Mouse (Mus musculus): ENCODE results near the gene Col4a3bp. TPM values are rescaled to one million over a fixed set of nuclear protein-coding genes. Genes with fewer than 3 reads are reported as not detected.

The Col4a3bp gene
- 49.6 and 54.8 TPM in 2 replicates for polyA plus RNA-seq (2012; rRNA removed)

- H3K27me3 ChIP-seq (ENCODE audit: control insufficient read depth, insufficient read depth, low read length), result no peaks in the 10 kb centered on the region
- TF ChIP-seq CTCF (IDR thresholded peaks at IDR 0.05; ENCODE audit: borderline replicate concordance, insufficient read depth, low read depth, low read length) (no peak), POLR2A (IDR thresholded peaks at IDR 0.05; ENCODE audit: borderline replicate concordance, insufficient read depth, low read length) (peak; percentile 87)
- H3K4me1 ChIP-seq (ENCODE audit: control insufficient read depth, insufficient read depth, low read length), result no peaks in the 10 kb centered on the region; the same call in 1 of the 2 replicates
- peak within 1 kb of the TSS; percentile 95 for H3K27ac ChIP-seq (ENCODE audit: insufficient read depth, low read length)
- H3K4me3 ChIP-seq (replicated peaks; ENCODE audit: insufficient read depth, low read depth, low read length), result peak within 1 kb of the TSS; percentile 88
- peak; percentile 96 to 98 for DNase-seq
- WGBS, result under 1% methylated on average over 49 of the region's 50 CpGs
These were observed at the start of gene Col4a3bp, which contains the start of gene Polk for GRCm38 (mm10) chr13:96542081-96542889. Gene Col4a3bp, plus strand, starts transcription at chr13:96542618. Gene Polk, minus strand, starts transcription at chr13:96542579.

- Histone ChIP-seq H3K27ac (ENCODE audit: insufficient read depth, low read length) (no peak overlapping the region), H3K4me1 (ENCODE audit: control insufficient read depth, insufficient read depth, low read length) (no peaks in the 10 kb centered on the region), H3K4me3 (replicated peaks; ENCODE audit: insufficient read depth, low read depth, low read length) (no peak overlapping the region), H3K27me3 (ENCODE audit: control insufficient read depth, insufficient read depth, low read length) (no peaks in the 10 kb centered on the region)
- WGBS, result 86% methylated on average over 8 of the region's 8 CpGs
- no peak for DNase-seq
- TF ChIP-seq CTCF (IDR thresholded peaks at IDR 0.05; ENCODE audit: borderline replicate concordance, insufficient read depth, low read depth, low read length) (no peak), POLR2A (IDR thresholded peaks at IDR 0.05; ENCODE audit: borderline replicate concordance, insufficient read depth, low read length) (no peak)
These were observed 45.8 kb upstream of the Col4a3bp start for GRCm38 (mm10) chr13:96496630-96497029.

GRCm38 (mm10) chr13:96499891-96500290 is 42.5 kb upstream of the Col4a3bp start:
- no peak overlapping the region for H3K4me3 ChIP-seq (replicated peaks; ENCODE audit: insufficient read depth, low read depth, low read length)
- no peaks in the 10 kb centered on the region for H3K4me1 ChIP-seq (ENCODE audit: control insufficient read depth, insufficient read depth, low read length)
- H3K27ac ChIP-seq (ENCODE audit: insufficient read depth, low read length), result no peak overlapping the region
- DNase-seq, result no peak
- TF ChIP-seq POLR2A (IDR thresholded peaks at IDR 0.05; ENCODE audit: borderline replicate concordance, insufficient read depth, low read length) (no peak), CTCF (IDR thresholded peaks at IDR 0.05; ENCODE audit: borderline replicate concordance, insufficient read depth, low read depth, low read length) (no peak)
- no peaks in the 10 kb centered on the region for H3K27me3 ChIP-seq (ENCODE audit: control insufficient read depth, insufficient read depth, low read length)
- 88% methylated on average over 2 of the region's 2 CpGs for WGBS

- H3K27ac ChIP-seq (ENCODE audit: insufficient read depth, low read length), result no peak overlapping the region
- H3K27me3 ChIP-seq (ENCODE audit: control insufficient read depth, insufficient read depth, low read length), result no peaks in the 10 kb centered on the region
- 80% methylated on average over 4 of the region's 4 CpGs for WGBS
- no peak for DNase-seq
- no peaks in the 10 kb centered on the region for H3K4me1 ChIP-seq (ENCODE audit: control insufficient read depth, insufficient read depth, low read length)
- H3K4me3 ChIP-seq (replicated peaks; ENCODE audit: insufficient read depth, low read depth, low read length), result no peak overlapping the region
- TF ChIP-seq CTCF (IDR thresholded peaks at IDR 0.05; ENCODE audit: borderline replicate concordance, insufficient read depth, low read depth, low read length) (no peak), POLR2A (IDR thresholded peaks at IDR 0.05; ENCODE audit: borderline replicate concordance, insufficient read depth, low read length) (no peak)
These were observed 36.8 kb upstream of the Col4a3bp start for GRCm38 (mm10) chr13:96505661-96506060.

- H3K4me3 ChIP-seq (replicated peaks; ENCODE audit: insufficient read depth, low read depth, low read length), result no peak overlapping the region
- no peak overlapping the region for H3K27ac ChIP-seq (ENCODE audit: insufficient read depth, low read length)
- TF ChIP-seq CTCF (IDR thresholded peaks at IDR 0.05; ENCODE audit: borderline replicate concordance, insufficient read depth, low read depth, low read length) (no peak), POLR2A (IDR thresholded peaks at IDR 0.05; ENCODE audit: borderline replicate concordance, insufficient read depth, low read length) (no peak)
- H3K27me3 ChIP-seq (ENCODE audit: control insufficient read depth, insufficient read depth, low read length), result no peaks in the 10 kb centered on the region
- 91% methylated on average over 6 of the region's 6 CpGs for WGBS
- no peaks in the 10 kb centered on the region for H3K4me1 ChIP-seq (ENCODE audit: control insufficient read depth, insufficient read depth, low read length)
- no peak for DNase-seq
These were observed 36.1 kb upstream of the Col4a3bp start for GRCm38 (mm10) chr13:96506313-96506712.

- Histone ChIP-seq H3K27ac (ENCODE audit: insufficient read depth, low read length) (no peak overlapping the region), H3K4me3 (replicated peaks; ENCODE audit: insufficient read depth, low read depth, low read length) (no peak overlapping the region), H3K27me3 (ENCODE audit: control insufficient read depth, insufficient read depth, low read length) (no peaks in the 10 kb centered on the region), H3K4me1 (ENCODE audit: control insufficient read depth, insufficient read depth, low read length) (no peaks in the 10 kb centered on the region)
- WGBS, result 92% methylated on average over 4 of the region's 4 CpGs
- DNase-seq, result no peak
- TF ChIP-seq CTCF (IDR thresholded peaks at IDR 0.05; ENCODE audit: borderline replicate concordance, insufficient read depth, low read depth, low read length) (no peak), POLR2A (IDR thresholded peaks at IDR 0.05; ENCODE audit: borderline replicate concordance, insufficient read depth, low read length) (no peak)
These were observed 34.9 kb upstream of the Col4a3bp start for GRCm38 (mm10) chr13:96507541-96507940.

DNA sequence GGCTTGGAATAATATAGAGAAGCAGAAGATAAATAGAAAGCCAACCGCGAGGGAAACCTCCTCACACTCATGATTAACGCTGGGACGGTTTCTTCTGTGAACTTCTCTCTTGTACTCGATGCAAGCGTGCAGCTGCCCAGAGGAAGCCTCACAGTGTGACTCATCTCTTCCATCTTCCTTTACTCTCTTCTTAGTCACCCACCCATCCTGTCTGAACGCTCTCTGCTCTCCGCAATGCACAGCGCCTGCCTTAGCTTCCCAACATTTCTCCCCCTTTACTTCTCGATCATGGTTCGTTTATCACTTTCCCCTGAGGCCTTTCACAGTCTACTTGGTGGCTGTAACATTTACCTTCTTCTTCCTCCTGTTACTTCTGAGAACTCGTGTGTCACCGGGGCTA is 31.8 kb upstream of the Col4a3bp start:
- WGBS, result 90% methylated on average over 13 of the region's 13 CpGs
- no peak for TF ChIP-seq CTCF (IDR thresholded peaks at IDR 0.05; ENCODE audit: borderline replicate concordance, insufficient read depth, low read depth, low read length)
- TF ChIP-seq POLR2A (IDR thresholded peaks at IDR 0.05; ENCODE audit: borderline replicate concordance, insufficient read depth, low read length), result no peak
- no peak for DNase-seq

DNA sequence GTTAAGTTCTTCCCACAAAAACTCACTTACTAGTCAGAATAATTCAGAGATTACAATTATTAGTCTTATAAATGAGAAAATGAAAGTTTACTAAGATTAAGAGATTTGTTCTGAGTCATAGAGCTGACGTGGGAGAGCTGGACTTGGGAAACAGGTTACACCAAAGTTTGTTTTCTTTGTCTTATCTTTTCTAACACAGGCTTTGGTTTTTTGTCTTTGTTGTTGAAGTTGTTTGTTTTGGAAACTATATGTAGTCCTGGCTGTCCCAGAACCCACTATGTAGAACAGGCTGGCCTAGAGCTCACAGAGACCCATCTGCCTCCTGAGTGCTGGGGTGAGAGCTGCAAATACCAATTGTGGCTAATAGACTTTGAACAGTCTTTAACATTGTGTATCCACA is 31.2 kb upstream of the Col4a3bp start:
- DNase-seq, result no peak
- Histone ChIP-seq H3K4me3 (replicated peaks; ENCODE audit: insufficient read depth, low read depth, low read length) (no peak overlapping the region), H3K27ac (ENCODE audit: insufficient read depth, low read length) (no peak overlapping the region), H3K27me3 (ENCODE audit: control insufficient read depth, insufficient read depth, low read length) (no peaks in the 10 kb centered on the region), H3K4me1 (ENCODE audit: control insufficient read depth, insufficient read depth, low read length) (no peaks in the 10 kb centered on the region)
- 96% methylated on average over 1 of the region's 1 CpGs for WGBS
- TF ChIP-seq POLR2A (IDR thresholded peaks at IDR 0.05; ENCODE audit: borderline replicate concordance, insufficient read depth, low read length) (no peak), CTCF (IDR thresholded peaks at IDR 0.05; ENCODE audit: borderline replicate concordance, insufficient read depth, low read depth, low read length) (no peak)

More for the DNA sequence above, 31.8 kb upstream of the Col4a3bp start:
- Histone ChIP-seq H3K27me3 (ENCODE audit: control insufficient read depth, insufficient read depth, low read length) (no peaks in the 10 kb centered on the region), H3K4me1 (ENCODE audit: control insufficient read depth, insufficient read depth, low read length) (no peaks in the 10 kb centered on the region), H3K27ac (ENCODE audit: insufficient read depth, low read length) (no peak overlapping the region), H3K4me3 (replicated peaks; ENCODE audit: insufficient read depth, low read depth, low read length) (no peak overlapping the region)

All from cerebellum, adult 2 months (tissue).